Mouse (Mus musculus): ENCODE measurements at regions not wholly inside any gene's neighbourhood (a gene's known extent, or its start where the extent isn't known, plus 50 kb on each side); places are given as distances from the start of the nearest gene placed in this dataset.

GRCm38 (mm10) chr1:187536263-187536662 is 72.3 kb upstream of the Esrrg start:
- TF ChIP-seq POLR2AphosphoS5 (IDR thresholded peaks at IDR 0.05; ENCODE audit: borderline replicate concordance, low read depth, low read length) (no peak), KAT2A (conservative IDR thresholded peaks at IDR 0.05; ENCODE audit: low read depth, low read length) (no peak), USF1 (IDR thresholded peaks at IDR 0.05; ENCODE audit: low read depth, low read length) (no peak), TBP (IDR thresholded peaks at IDR 0.05; ENCODE audit: low read depth, low read length) (no peak)
